Mouse (Mus musculus) stomach, embryonic 15.5 days (tissue): ENCODE results near the gene Stambpl1. TPM values are rescaled to one million over a fixed set of nuclear protein-coding genes. Genes with fewer than 3 reads are reported as not detected.

Source experiments
- ATAC-seq: fragments of 200-750 bp; cut with Nextera tagmentation; 2 replicates; pipeline ENCODE4 v1.8.0; 2017; ENCODE audit warnings: low read depth, moderate number of reproducible peaks, moderate TSS enrichment; ENCODE audit not compliant: insufficient read depth, low FRiP score
- H3K27ac ChIP-seq: fragments of 300-500 bp; sonication (generic); 2 replicates; pipeline ENCODE4 v1.5.1; 2015; ENCODE audit warnings: mild to moderate bottlenecking, inconsistent platforms
- H3K27me3 ChIP-seq: fragments of 300-500 bp; sonication (generic); replicated peaks from 2 replicates; pipeline ENCODE4 v1.6.1; 2015; ENCODE audit warnings: inconsistent platforms
- H3K36me3 ChIP-seq: fragments of 300-500 bp; sonication (generic); 2 replicates; pipeline ENCODE4 v1.6.1; 2015; ENCODE audit warnings: inconsistent platforms
- H3K4me1 ChIP-seq: fragments of 300-500 bp; sonication (generic); 2 replicates; pipeline ENCODE4 v1.6.1; 2015; ENCODE audit warnings: inconsistent platforms
- H3K4me2 ChIP-seq: fragments of 300-500 bp; sonication (generic); 2 replicates; pipeline ENCODE4 v1.6.1; 2015; ENCODE audit warnings: mild to moderate bottlenecking, inconsistent platforms
- H3K4me3 ChIP-seq: fragments of 300-500 bp; sonication (generic); replicated peaks from 2 replicates; pipeline ENCODE4 v1.5.1; 2015; ENCODE audit warnings: inconsistent platforms
- H3K9ac ChIP-seq: fragments of 300-500 bp; sonication (generic); 2 replicates; pipeline ENCODE4 v1.6.1; 2015; ENCODE audit warnings: inconsistent platforms
- H3K9me3 ChIP-seq: fragments of 300-500 bp; sonication (generic); 2 replicates; pipeline ENCODE4 v1.6.1; 2016; ENCODE audit warnings: inconsistent platforms
- WGBS: fragments of 180-500 bp; shearing (Covaris S2); methylation state at CpG from one replicate; pipeline ENCODE4 v1.1.7; 2015; 5-methylcytosine and 5-hydroxymethylcytosine counted together
- polyA plus RNA-seq: library from polyadenylated mRNA; unstranded; fragments of >200 nt; fragmentation: Nextera tagmentation; extraction: Ambion mirVana; gene quantifications from 2 replicates; pipeline ENCODE4 v1.2.1, GENCODE M21; 2015

Gene Stambpl1
- polyA plus RNA-seq, 1 experiment from 2014 or later = 11.6 TPM

DNA sequence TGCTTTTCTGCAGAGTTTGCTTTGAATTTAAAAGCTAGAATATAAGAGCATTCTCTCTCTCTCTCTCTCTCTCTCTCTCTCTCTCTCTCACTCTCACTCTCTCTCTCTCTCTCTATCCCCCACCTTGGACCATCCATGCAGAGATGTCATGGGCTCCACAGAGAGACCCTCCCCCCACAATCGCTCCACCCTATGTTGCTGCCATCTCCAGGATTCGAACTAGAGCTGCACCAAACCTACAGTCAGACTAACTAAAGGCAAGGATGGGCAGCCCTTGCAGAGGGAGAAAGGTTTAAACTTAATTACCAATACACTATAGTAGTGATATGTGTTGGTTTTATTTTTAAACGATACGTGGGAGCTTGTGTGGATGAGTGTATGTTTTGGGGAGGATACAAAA lies 58.6 kb downstream of the Stambpl1 start:
- no peak overlapping the region for H3K9ac ChIP-seq
- no peaks in the 10 kb centered on the region for H3K4me1 ChIP-seq
- H3K27ac ChIP-seq = no peak overlapping the region
- H3K27me3 ChIP-seq = no peaks in the 10 kb centered on the region
- H3K36me3 ChIP-seq = no peaks in the 10 kb centered on the region
- ATAC-seq = no peak
- H3K4me2 ChIP-seq = no peak overlapping the region
- H3K9me3 ChIP-seq = no peaks in the 10 kb centered on the region
- 76% methylated on average over 4 of the region's 4 CpGs for WGBS
- no peak overlapping the region for H3K4me3 ChIP-seq

DNA sequence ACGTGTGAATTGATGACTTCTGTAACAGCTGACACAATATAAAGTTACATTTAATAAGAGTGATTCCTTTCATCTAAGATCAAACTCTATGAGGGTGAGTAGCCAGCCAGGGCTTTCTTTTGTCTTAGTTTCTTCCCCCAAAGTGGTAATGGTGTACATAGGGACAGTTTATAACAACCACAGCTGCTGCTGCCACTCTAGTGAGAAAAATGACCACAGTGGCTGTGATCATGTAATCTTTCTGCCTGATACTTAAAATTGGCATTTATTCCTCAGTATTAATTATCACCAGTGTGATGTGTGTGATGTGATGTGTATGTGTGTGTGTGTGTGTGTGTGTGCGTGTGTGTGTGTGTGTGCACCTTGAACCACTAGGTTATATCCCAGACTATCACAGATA lies 59.9 kb downstream of the Stambpl1 start:
- peak overlapping the region; percentile 27 for H3K4me3 ChIP-seq
- H3K4me2 ChIP-seq = peak overlapping the region; percentile 24; the same call in 1 of the 2 replicates
- no peaks in the 10 kb centered on the region for H3K27me3 ChIP-seq
- ATAC-seq = no peak
- 66% methylated on average over 2 of the region's 2 CpGs for WGBS
- H3K27ac ChIP-seq = 0 out of 2 replicates have a peak overlapping the region, but pooled peaks have one; percentile 1
- no peaks in the 10 kb centered on the region for H3K4me1 ChIP-seq
- H3K9ac ChIP-seq = no peak overlapping the region
- no peaks in the 10 kb centered on the region for H3K9me3 ChIP-seq
- H3K36me3 ChIP-seq = no peaks in the 10 kb centered on the region

DNA sequence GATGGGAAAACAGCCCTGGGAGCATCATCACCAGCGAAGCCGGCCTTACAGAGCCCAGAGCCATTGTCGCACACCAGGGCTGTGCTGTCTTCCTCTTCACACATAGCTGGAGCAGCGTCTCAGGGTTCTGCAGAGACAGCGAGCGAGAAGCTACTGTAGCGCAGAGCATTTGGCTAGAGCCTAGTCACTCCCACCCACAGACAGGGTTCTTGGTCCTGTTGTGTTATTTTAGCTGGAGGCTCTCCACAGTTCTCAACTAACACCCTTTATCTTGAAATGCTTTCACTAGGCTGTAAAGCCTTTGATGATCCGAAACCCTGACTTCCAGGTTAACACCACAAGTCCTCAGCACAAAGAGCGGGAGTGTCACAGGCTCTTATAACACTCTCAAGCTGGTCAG lies 60.4 kb downstream of the Stambpl1 start:
- WGBS = 64% methylated on average over 9 of the region's 9 CpGs
- Histone ChIP-seq H3K4me1 (no peaks in the 10 kb centered on the region), H3K4me3 (peak overlapping the region; percentile 27), H3K27me3 (no peaks in the 10 kb centered on the region), H3K9me3 (no peaks in the 10 kb centered on the region), H3K27ac (0 out of 2 replicates have a peak overlapping the region, but pooled peaks have one; percentile 5), H3K36me3 (no peaks in the 10 kb centered on the region), H3K9ac (no peak overlapping the region), H3K4me2 (no peak overlapping the region; the same call in 1 of the 2 replicates)
- no peak for ATAC-seq

DNA sequence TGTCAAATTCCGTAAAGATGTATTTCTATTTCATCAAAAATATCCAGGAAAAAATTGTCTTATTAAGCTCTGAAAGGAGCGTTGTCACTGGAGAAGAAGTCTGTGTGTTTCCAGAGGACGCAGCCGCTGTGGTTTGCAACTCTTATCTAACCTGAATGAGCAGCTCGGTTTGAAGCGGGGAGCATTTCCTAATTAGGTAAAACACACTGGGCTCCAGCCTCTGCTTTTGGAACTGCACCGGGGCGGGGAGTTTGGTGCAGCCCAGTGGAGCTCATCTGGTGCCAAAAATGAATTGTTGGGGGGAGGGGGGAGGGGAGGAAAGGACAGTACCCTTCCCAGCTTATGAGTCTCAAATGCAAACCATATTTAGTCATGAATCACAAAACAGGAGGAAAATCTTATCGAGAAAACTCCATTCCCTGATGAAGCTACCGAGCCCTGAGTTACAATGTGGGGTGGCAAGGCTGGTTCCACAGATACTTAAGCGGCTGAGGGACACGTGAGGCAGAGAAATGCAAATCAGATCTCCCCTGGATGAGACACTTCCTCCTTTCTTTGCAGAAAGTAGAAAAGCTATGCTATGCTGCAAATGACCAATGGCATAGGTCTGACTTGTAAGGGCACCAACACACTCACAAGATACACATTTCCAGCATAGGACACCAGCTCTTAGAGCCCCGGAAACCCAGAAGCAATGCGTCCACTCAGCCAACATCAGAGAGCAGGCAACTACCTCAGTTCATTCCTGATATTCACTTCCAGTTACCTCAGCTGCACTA lies 62.3 kb downstream of the Stambpl1 start:
- Histone ChIP-seq H3K4me3 (peak overlapping the region; percentile 40), H3K27ac (peak overlapping the region; percentile 86), H3K27me3 (no peaks in the 10 kb centered on the region), H3K9me3 (no peaks in the 10 kb centered on the region), H3K9ac (no peak overlapping the region; the same call in 1 of the 2 replicates), H3K4me1 (no peaks in the 10 kb centered on the region), H3K36me3 (no peaks in the 10 kb centered on the region), H3K4me2 (peak overlapping the region; percentile 35)
- ATAC-seq = peak; percentile 33; the same call in 1 of the 2 replicates
- 24% methylated on average over 14 of the region's 14 CpGs for WGBS

DNA sequence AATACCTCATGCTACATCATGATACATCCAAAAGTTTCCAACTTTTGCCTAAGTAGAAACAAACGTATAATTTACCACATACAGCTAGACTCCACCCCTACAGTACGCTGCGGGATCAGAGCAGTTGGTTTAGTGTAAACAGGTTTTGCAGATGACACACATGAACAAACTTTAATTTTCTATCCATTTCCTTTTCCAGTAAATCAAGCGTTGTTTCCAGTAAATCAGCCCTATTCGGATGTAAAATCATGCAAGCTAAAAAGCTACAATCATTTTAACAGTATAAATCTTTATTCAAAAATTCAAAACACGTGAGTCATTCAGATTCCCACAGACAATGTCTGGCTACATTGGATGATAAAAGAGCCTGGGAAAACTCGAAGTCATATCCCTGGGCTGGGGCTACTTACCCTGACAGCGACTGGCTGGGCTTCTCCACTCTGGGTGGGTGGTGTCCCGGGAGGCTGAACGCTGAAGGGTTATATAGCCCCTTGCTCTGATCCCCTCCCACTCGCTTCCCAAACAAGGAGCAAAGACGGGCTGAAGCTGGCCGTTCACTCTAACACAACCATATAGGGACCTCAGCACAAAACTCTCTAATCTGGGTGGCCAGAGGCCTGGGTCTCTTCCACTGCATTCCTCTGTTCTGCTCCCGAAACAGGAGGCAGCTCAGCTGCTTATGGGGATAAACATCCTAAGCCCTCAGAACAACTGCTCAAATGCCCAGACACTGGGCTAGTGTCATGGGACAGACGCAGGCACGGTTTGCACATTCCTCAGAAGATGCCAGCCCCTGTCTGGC lies 63.1 kb downstream of the Stambpl1 start, which contains the start of gene Acta2:
Gene Acta2, minus strand, starts transcription at position 711 of the 802 bp plus-strand sequence.
- H3K4me1 ChIP-seq = no peaks in the 10 kb centered on the region
- no peaks in the 10 kb centered on the region for H3K27me3 ChIP-seq
- no peaks in the 10 kb centered on the region for H3K9me3 ChIP-seq
- H3K9ac ChIP-seq = no peak within 1 kb of the TSS; the same call in 1 of the 2 replicates
- peak within 1 kb of the TSS; percentile 40 for H3K4me3 ChIP-seq
- peak within 1 kb of the TSS; percentile 35 for H3K4me2 ChIP-seq
- 32% methylated on average over 16 of the region's 16 CpGs for WGBS
- no peaks in the 10 kb centered on the region for H3K36me3 ChIP-seq
- peak; percentile 84 for ATAC-seq
- H3K27ac ChIP-seq = peak within 1 kb of the TSS; percentile 86

DNA sequence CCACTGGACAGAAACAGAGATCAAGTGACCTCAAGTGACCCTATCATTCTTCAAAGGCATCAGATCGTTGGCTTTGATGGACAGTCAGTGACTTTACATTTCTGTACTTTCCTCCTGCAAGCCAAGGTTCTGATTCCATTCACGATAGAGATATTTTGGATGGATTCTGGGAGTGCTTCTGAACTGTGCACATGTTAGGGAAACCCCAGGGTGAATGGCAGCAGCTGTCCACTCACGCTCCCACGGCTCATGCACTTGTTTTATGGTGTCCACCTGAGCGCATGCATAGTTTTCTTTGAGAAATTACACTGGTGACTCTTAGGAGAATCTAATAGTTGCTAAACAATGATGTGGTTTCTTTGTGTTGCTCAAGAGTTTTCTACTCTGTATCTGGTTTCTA lies 64.1 kb downstream of the Stambpl1 start:
- H3K4me2 ChIP-seq = no peak overlapping the region
- WGBS = 74% methylated on average over 5 of the region's 5 CpGs
- no peak for ATAC-seq
- no peak overlapping the region for H3K9ac ChIP-seq
- H3K27me3 ChIP-seq = no peaks in the 10 kb centered on the region
- H3K4me1 ChIP-seq = no peaks in the 10 kb centered on the region
- no peaks in the 10 kb centered on the region for H3K36me3 ChIP-seq
- H3K27ac ChIP-seq = peak overlapping the region; percentile 86; the same call in 1 of the 2 replicates
- H3K9me3 ChIP-seq = no peaks in the 10 kb centered on the region
- H3K4me3 ChIP-seq = no peak overlapping the region

DNA sequence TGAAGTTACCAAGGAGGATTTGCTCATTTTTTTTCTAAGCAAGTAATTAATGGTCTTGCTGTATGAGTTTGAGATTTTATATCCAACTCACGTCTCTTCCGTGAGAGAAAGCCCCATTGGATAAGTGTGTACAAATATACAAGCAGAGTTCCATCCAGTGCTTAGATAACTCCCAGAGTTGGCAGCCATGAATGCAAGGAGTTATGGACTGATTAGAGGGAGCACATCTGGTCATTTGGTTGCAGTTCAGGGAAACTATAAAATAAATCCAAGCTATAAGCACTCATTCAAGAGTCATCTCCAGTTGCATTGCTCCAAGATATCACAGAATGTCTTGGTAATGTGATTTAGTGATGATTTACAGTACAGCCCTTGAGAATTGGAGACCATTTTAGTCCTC lies 64.9 kb downstream of the Stambpl1 start:
- H3K9ac ChIP-seq = no peak overlapping the region
- no peak overlapping the region for H3K4me3 ChIP-seq
- ATAC-seq = no peak
- H3K4me2 ChIP-seq = no peak overlapping the region
- H3K27ac ChIP-seq = no peak overlapping the region
- 53% methylated on average over 2 of the region's 2 CpGs for WGBS
- H3K4me1 ChIP-seq = no peaks in the 10 kb centered on the region
- no peaks in the 10 kb centered on the region for H3K36me3 ChIP-seq
- H3K27me3 ChIP-seq = no peaks in the 10 kb centered on the region
- no peaks in the 10 kb centered on the region for H3K9me3 ChIP-seq

DNA sequence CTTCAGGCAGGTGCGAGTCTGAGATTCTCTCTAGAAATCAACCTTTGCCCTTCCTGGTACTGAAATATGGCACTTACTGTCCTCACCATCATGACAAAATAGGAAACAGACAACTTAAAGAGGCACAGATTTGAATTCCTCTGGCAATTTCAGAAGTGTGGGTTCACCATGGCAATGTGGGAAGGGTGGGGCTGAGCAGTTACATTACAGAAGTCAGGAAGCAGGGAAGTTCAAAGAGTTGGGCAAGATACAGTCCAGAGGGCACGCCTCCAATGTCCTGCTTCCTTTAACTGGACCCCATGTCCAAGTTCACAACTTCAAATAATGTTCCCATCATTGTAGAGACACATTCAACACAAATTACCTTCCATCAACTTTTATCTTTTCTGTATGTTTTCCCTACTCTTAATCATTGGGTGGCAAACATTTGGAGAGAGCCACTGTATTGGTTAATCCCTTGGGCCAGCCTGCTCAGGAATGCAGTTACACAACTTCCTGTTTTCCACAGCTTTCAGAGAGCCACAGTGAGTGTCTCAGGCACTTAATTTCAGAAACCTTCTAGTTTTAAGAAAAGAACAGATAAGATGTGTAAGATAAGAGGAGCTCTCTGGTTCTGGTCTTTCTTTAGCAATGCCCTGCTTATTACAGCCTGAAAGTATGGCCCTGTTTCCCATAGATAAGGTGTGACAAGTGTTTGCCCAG lies 70.4 kb downstream of the Stambpl1 start:
- Histone ChIP-seq H3K4me3 (no peak overlapping the region), H3K4me2 (no peak overlapping the region), H3K27me3 (no peaks in the 10 kb centered on the region), H3K27ac (no peak overlapping the region), H3K9ac (no peak overlapping the region), H3K36me3 (no peaks in the 10 kb centered on the region), H3K9me3 (no peaks in the 10 kb centered on the region), H3K4me1 (no peaks in the 10 kb centered on the region)
- WGBS = 80% methylated on average over 2 of the region's 2 CpGs
- no peak for ATAC-seq

DNA sequence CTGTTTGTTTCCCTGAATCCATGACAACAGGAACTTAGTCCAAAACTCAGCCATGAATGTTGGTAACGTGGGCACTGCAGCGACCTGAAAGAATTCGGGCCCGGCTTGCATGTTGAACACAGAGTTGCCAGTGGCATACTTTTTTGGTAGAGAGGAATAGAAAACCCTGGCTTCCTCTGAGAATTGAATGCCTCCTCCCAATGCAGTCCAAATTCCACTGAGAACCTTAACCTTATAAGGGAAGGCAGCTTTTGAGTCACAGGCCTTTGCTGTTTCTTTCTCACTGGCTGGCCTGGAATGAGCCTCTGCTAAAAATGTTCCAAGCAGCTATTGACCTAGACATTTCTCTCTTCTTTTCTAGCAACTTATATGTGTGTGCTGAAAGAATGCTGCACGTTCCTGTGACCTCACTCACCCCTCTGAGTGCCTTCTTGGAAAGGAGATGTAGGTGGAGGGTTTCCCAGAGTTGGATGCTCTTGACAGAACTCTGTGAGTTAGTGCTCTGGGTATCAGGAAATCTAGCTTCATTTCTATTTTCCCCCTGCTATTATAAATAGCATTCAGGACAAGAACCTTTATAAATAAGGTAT lies 73.7 kb downstream of the Stambpl1 start:
- 56% methylated on average over 5 of the region's 5 CpGs for WGBS
- Histone ChIP-seq H3K4me1 (no peaks in the 10 kb centered on the region), H3K9me3 (no peaks in the 10 kb centered on the region), H3K27ac (peak overlapping the region; percentile 65), H3K27me3 (no peaks in the 10 kb centered on the region), H3K4me3 (no peak overlapping the region), H3K36me3 (no peaks in the 10 kb centered on the region), H3K4me2 (no peak overlapping the region), H3K9ac (no peak overlapping the region)
- ATAC-seq = peak; percentile 56; the same call in 1 of the 2 replicates

DNA sequence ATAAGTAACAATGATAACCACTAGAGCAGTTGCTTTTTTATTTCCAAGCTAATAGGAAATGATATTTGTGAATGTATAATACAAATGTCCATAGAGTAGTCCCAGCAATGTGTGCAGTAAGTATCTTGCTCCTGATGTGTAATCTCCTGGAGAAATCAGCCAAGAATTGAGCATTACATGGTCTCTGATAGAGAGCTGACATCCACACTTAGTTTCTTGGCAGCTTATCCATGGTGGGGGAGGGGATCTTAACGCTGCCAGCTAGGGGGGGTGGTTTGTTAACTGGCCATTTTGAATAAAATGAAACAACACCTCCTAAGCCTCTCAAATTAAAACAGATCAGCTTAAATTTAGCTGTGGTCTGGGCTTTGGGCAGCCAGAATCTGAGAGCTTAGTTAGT lies 77.0 kb downstream of the Stambpl1 start:
- no peaks in the 10 kb centered on the region for H3K27me3 ChIP-seq
- no peaks in the 10 kb centered on the region for H3K36me3 ChIP-seq
- no peak overlapping the region for H3K9ac ChIP-seq
- no peak for ATAC-seq
- H3K27ac ChIP-seq = no peak overlapping the region
- no peaks in the 10 kb centered on the region for H3K9me3 ChIP-seq
- WGBS = 53% methylated on average over 1 of the region's 1 CpGs
- H3K4me2 ChIP-seq = no peak overlapping the region
- no peaks in the 10 kb centered on the region for H3K4me1 ChIP-seq
- H3K4me3 ChIP-seq = no peak overlapping the region

DNA sequence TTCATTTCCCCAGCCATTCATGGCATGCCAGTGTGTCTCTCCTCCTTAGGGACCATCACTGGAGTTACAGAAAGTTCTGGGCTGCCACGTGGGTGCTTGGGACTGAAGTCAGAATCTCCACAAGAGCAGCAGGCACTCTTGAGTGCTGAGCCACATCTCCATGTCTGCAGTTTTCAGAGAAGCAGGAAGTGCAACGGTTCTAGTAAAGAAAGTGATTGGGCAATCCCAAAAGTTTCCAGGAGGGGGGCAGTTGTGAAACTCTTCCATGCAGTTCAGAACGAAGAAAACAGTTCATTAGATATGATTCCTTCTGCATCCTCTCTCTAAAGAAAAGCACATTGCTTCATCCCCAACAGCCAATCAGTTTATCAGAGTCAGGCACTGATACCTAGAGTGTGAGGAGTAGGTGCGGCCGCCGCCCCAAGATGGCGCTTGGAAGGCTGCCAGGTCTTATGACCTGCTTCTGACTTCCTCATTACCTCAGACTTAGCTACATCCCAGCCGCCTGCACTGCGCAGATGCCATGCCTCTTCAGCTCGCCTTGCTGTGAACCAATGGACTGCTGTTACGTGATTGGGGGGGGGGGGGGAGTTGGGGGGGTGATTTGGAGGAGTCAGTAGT lies 78.2 kb downstream of the Stambpl1 start:
- WGBS = 83% methylated on average over 11 of the region's 11 CpGs
- H3K9me3 ChIP-seq = no peaks in the 10 kb centered on the region
- peak; percentile 60; the same call in 1 of the 2 replicates for ATAC-seq
- no peak overlapping the region for H3K27ac ChIP-seq
- no peak overlapping the region for H3K4me2 ChIP-seq
- no peak overlapping the region for H3K9ac ChIP-seq
- no peaks in the 10 kb centered on the region for H3K4me1 ChIP-seq
- no peaks in the 10 kb centered on the region for H3K36me3 ChIP-seq
- no peak overlapping the region for H3K4me3 ChIP-seq
- H3K27me3 ChIP-seq = no peaks in the 10 kb centered on the region
